Mouse (Mus musculus) cortical plate, adult 2 months (tissue): ENCODE results near the gene Zfp617.

Source experiments
- CTCF ChIP-seq: fragments of 200-500 bp; IDR thresholded peaks from 2 replicates; pipeline ENCODE4 v1.5.1; 2011; ENCODE audit warnings: mild to moderate bottlenecking, control low read depth, low read length; ENCODE audit not compliant: insufficient read depth; ENCODE audit errors: extremely low read depth
- POLR2A ChIP-seq: fragments of 200-500 bp; IDR thresholded peaks from 2 replicates; pipeline ENCODE4 v1.6.1; 2011; ENCODE audit warnings: mild to moderate bottlenecking, low read length, control low read depth; ENCODE audit not compliant: insufficient read depth; ENCODE audit errors: extremely low read depth

- TF ChIP-seq CTCF (no peak), POLR2A (no peak)
These were observed 3.9 kb downstream of the Zfp617 start for GRCm38 (mm10) chr8:71912286-71912685.
